Mouse (Mus musculus) limb, embryonic 14.5 days (tissue): Measurements from ENCODE around the gene Ctla4. TPM values are rescaled to one million over a fixed set of nuclear protein-coding genes. Genes with fewer than 3 reads are reported as not detected.

Experiments used
- ATAC-seq: fragments of 200-750 bp; cut with Nextera tagmentation; 2 replicates; pipeline ENCODE4 v1.8.0; 2017; ENCODE audit warnings: low read depth, moderate number of reproducible peaks, moderate TSS enrichment; ENCODE audit not compliant: low FRiP score
- DNase-seq: peaks from one replicate; pipeline ENCODE4 v3.0.0-alpha.2; 2015; ENCODE audit warnings: low spot score
- H3K27ac ChIP-seq: fragments of 300-500 bp; sonication (generic); replicated peaks from 2 replicates; pipeline ENCODE4 v1.5.1; 2014; ENCODE audit warnings: low read depth, mild to moderate bottlenecking, low read length, moderate library complexity, mixed read lengths
- H3K27me3 ChIP-seq: fragments of 300-500 bp; sonication (generic); 2 replicates; pipeline ENCODE4 v1.6.1; 2014; ENCODE audit warnings: low read length, mixed read lengths; ENCODE audit not compliant: control insufficient read depth, insufficient read depth
- H3K36me3 ChIP-seq: fragments of 300-500 bp; sonication (generic); 2 replicates; pipeline ENCODE4 v1.6.1; 2014; ENCODE audit warnings: mild to moderate bottlenecking, low read length, moderate library complexity, mixed read lengths; ENCODE audit not compliant: control insufficient read depth, insufficient read depth
- H3K4me1 ChIP-seq: fragments of 300-500 bp; sonication (generic); 2 replicates; pipeline ENCODE4 v1.6.1; 2014; ENCODE audit warnings: antibody characterized with exemption, low read length, mixed read lengths; ENCODE audit not compliant: control insufficient read depth, insufficient read depth
- H3K4me2 ChIP-seq: fragments of 300-500 bp; sonication (generic); replicated peaks from 2 replicates; pipeline ENCODE4 v1.6.1; 2014; ENCODE audit warnings: low read depth, mild to moderate bottlenecking, low read length, moderate library complexity; ENCODE audit not compliant: severe bottlenecking
- H3K4me3 ChIP-seq: fragments of 300-500 bp; sonication (generic); replicated peaks from 2 replicates; pipeline ENCODE4 v1.5.1; 2014; ENCODE audit warnings: low read length
- H3K9ac ChIP-seq: fragments of 300-500 bp; sonication (generic); 2 replicates; pipeline ENCODE4 v1.6.1; 2014; ENCODE audit warnings: mild to moderate bottlenecking, low read depth, low read length, moderate library complexity; ENCODE audit not compliant: severe bottlenecking
- H3K9me3 ChIP-seq: fragments of 300-500 bp; sonication (generic); 2 replicates; pipeline ENCODE4 v1.6.1; 2016; ENCODE audit warnings: low read length; ENCODE audit not compliant: control insufficient read depth
- POLR2A ChIP-seq: fragments of 200-500 bp; IDR thresholded peaks from 2 replicates; pipeline ENCODE4 v1.8.0; 2012; ENCODE audit warnings: inconsistent platforms, mild to moderate bottlenecking, moderate library complexity, borderline replicate concordance; ENCODE audit not compliant: insufficient read depth, insufficient read length; ENCODE audit errors: extremely low read depth
- WGBS: fragments of 180-500 bp; shearing (Covaris S2); extraction: QIAGEN DNeasy Blood & Tissue Kit; methylation state at CpG from one replicate; pipeline ENCODE4 v1.1.7; 2014; 5-methylcytosine and 5-hydroxymethylcytosine counted together
- polyA plus RNA-seq, 2 experiments: library from polyadenylated mRNA; depleted of rRNA in 1 of 2; stranded (reverse) in 1 of 2; unstranded in 1 of 2; fragments of >200 nt; fragmentation: Nextera tagmentation in 1 of 2; extraction: Ambion mirVana in 1 of 2; gene quantifications; 2 replicates each; pipeline versions ENCODE4 v1.2.1 to v1.2.3; 2012 to 2014

Ctla4 gene
- polyA plus RNA-seq, 2 experiments: 0.26 to 0.34 TPM

DNA sequence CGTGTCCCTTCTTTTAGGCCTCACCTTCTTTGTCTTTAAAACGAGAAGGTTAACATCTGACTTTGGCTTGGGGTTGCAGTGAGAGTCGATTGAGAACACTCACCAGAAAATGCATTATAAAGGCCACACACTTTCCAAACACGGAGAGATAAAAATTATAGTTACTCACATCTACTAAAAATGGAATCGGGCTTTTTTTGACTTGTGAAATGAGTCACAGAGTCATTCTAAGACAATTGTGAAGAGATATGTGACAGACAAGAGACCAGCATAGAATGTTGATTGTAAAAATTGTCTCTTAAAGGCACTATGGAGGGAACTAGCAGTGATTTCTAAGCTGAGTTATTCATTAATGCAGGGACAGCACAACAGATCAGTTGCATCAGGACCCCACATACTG is 52.2 kb downstream of the Ctla4 start:
- TF ChIP-seq POLR2A: no peak
- no peak overlapping the region for H3K4me2 ChIP-seq
- no peaks in the 10 kb centered on the region for H3K36me3 ChIP-seq
- H3K27ac ChIP-seq: no peak overlapping the region
- 89% methylated on average over 5 of the region's 5 CpGs for WGBS
- H3K9ac ChIP-seq: no peak overlapping the region
- no peaks in the 10 kb centered on the region for H3K27me3 ChIP-seq
- ATAC-seq (no peak), DNase-seq (no peak)
- H3K4me1 ChIP-seq: 0 out of 2 replicates have a peak, but pooled peaks cover 2% of the 10 kb centered on the region
- no peaks in the 10 kb centered on the region for H3K9me3 ChIP-seq
- H3K4me3 ChIP-seq: no peak overlapping the region

DNA sequence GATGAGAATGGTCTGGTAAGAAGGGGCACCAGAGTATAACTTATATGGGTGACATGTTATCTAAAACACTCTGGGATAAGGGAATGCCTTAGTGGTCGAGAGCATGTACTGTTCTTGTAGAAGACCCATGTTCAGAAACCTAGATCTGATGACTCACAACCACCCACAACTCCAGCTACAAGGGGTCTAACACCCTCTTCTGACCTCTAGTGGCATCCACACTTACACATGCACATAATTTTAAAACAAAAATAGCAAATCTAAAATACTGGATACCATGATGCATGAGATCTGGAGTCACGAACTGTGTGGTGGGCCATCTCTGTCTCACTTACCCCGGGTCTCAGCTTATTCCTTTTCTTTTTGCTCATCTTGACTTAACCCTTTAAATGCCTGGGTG is 53.2 kb downstream of the Ctla4 start:
- Histone ChIP-seq H3K27ac (no peak overlapping the region), H3K4me1 (0 out of 2 replicates have a peak, but pooled peaks cover 2% of the 10 kb centered on the region), H3K36me3 (no peaks in the 10 kb centered on the region), H3K4me3 (no peak overlapping the region), H3K9me3 (no peaks in the 10 kb centered on the region), H3K4me2 (no peak overlapping the region), H3K9ac (no peak overlapping the region), H3K27me3 (no peaks in the 10 kb centered on the region)
- ATAC-seq: no peak
- DNase-seq: no peak
- TF ChIP-seq POLR2A: no peak
- 80% methylated on average over 3 of the region's 3 CpGs for WGBS

DNA sequence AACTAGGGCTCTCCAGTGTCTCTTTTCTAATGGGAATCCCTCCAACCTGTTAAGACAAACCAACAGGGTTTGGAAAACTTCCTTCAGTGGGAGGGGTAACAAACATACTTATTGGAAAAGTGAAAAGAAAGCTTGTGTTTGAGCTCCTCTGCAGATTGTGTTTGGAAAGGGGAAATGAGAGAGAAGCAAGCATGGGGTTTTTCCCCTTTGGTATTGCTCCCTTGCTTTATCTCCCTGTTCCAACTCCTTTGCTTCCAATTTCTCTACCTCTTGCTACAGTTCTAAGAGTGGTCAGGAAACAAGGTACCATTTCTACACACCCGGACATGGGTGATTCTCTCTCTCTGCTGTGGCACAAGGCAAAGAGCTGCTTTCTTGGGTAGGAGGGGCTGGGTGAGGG is 53.8 kb downstream of the Ctla4 start:
- Histone ChIP-seq H3K27me3 (no peaks in the 10 kb centered on the region), H3K4me3 (no peak overlapping the region), H3K9ac (no peak overlapping the region), H3K27ac (no peak overlapping the region), H3K9me3 (no peaks in the 10 kb centered on the region), H3K36me3 (no peaks in the 10 kb centered on the region), H3K4me1 (0 out of 2 replicates have a peak, but pooled peaks cover 2% of the 10 kb centered on the region), H3K4me2 (no peak overlapping the region)
- ATAC-seq: no peak
- no peak for TF ChIP-seq POLR2A
- DNase-seq: no peak
- 94% methylated on average over 1 of the region's 1 CpGs for WGBS

DNA sequence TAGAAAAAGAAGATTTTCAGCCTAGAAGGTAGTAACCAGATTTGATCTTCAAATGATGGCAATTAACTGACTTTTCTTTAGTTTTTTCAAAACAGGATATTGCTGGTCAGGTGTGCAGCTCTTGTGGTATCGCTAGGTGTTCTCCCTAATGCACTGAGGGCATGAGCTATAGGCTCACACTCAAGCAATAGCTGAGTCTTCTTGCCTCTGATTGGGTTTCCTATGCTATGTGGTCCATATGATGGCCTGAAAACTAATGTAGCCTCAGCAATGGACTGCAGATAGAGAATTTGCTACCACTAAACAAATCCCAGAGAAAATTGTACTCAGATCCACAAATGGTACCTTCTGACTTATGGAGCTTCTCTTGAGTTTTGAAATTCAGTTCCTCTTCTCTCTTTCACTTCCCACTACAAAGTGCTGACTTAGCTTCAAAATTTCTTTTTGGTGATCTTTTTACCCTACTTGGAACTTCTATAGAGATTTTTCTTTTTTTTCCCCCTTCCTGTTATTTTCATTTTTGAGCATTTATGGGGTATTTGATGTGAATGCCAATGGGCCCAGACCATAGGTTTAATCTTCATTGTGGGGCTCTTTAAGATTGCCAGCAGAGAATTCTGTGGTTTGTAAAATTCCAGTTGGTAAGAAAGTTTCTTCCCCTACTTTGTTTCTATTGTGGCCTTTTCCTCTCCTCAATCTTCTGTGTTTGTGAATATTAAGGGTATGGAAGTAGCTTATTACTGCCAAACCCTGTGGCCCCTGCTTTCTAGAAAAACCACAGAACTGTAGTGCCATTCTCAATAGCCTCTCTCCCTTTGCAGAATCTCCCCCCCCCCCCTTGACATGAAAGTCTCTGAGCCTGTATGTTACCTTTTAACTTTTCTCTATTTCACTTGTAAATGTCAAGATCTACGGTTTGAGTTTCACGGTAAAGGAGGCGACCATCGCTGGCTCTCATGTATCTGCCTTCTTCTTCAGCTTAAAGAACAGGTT is 54.6 kb downstream of the Ctla4 start:
- Histone ChIP-seq H3K4me1 (0 out of 2 replicates have a peak, but pooled peaks cover under 1% of the 10 kb centered on the region), H3K4me3 (no peak overlapping the region), H3K4me2 (no peak overlapping the region), H3K27ac (no peak overlapping the region), H3K9ac (no peak overlapping the region), H3K9me3 (no peaks in the 10 kb centered on the region), H3K36me3 (no peaks in the 10 kb centered on the region), H3K27me3 (no peaks in the 10 kb centered on the region)
- DNase-seq (no peak), ATAC-seq (no peak)
- TF ChIP-seq POLR2A: no peak
- 91% methylated on average over 5 of the region's 5 CpGs for WGBS

DNA sequence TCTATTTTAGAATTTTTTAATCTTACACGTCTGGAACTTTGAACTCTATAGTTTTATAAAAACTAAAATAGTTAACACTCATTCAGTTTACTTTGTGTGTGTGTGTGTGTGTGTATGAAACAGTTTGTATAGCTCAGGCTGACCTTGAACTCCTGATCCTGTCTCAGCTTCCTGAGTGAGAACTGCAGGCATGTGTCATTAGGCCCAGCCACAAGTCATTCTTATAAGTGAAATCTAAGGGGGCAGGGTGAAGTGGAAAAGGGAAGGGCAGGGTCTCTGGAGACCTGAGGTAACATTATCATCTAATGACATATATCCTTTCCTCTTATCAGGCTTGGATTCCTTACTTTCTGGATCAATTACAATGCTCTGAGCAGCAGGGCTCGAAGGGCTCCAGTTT is 56.1 kb downstream of the Ctla4 start:
- no peak for ATAC-seq
- no peaks in the 10 kb centered on the region for H3K9me3 ChIP-seq

More for the DNA sequence above, 56.1 kb downstream of the Ctla4 start:
- no peaks in the 10 kb centered on the region for H3K4me1 ChIP-seq
- 82% methylated on average over 2 of the region's 2 CpGs for WGBS
- H3K36me3 ChIP-seq: no peaks in the 10 kb centered on the region
- no peak for TF ChIP-seq POLR2A
- no peak for DNase-seq
- no peak overlapping the region for H3K4me3 ChIP-seq
- no peak overlapping the region for H3K4me2 ChIP-seq
- H3K27me3 ChIP-seq: no peaks in the 10 kb centered on the region
- H3K9ac ChIP-seq: no peak overlapping the region
- H3K27ac ChIP-seq: no peak overlapping the region
